Mouse (Mus musculus): Measurements from ENCODE around the gene Pnpla5. TPM values are rescaled to one million over a fixed set of nuclear protein-coding genes. Genes with fewer than 3 reads are reported as not detected.

Gene Pnpla5
- polyA plus RNA-seq, 1 experiment from 2014 or later: 0.07 TPM

DNA sequence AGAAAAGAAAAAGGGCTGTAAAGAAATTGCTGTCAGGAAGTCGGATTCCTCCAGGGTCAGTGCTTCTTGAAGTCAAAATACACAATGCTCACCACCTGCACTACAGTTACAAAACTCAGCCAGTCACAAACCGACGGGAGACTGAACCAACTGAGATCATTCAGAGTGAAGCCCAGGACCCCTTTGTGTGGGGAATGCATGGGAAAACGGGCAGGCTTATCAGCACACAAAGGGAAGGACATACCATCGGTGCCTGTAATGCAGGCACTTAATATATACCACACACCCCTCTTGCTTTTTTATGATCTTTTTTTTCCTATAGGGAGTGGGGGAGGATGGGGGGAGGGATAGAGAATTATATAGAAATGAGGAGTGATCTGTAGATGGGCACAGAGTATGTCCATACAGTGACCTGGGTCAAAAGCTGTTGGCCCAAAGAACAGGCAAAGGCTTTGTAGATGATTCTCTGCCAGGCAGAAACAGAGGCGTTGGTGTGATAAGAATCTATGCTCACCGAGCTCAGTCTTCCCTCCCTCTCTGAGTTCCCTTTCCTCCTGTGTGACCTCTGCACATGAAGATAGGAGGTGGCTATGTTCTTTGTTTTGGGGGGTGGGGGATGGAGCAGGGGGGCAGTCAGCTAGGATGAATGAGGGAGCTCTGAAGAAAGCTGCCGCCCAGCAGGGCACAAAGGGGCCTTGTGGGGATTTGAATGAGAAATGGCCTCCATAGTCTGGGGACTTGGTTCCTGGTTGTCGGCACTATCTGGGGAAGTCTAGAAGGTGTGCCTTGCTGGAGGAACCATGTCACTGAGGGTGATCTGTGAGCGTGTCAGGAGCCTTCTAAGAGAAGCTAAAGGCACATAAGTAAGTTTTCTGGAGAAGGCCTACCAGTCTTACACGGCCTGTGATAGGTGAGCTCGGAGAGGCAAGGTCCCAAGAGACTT, 13.8 kb upstream of the Pnpla5 start:
- Histone ChIP-seq H3K9me3 (replicated peaks) (no peaks in the 10 kb centered on the region), H3K4me3 (no peak overlapping the region), H3K9ac (no peak overlapping the region), H3K27me3 (replicated peaks) (no peaks in the 10 kb centered on the region), H3K4me1 (no peaks in the 10 kb centered on the region), H3K27ac (no peak overlapping the region), H3K4me2 (no peak overlapping the region), H3K36me3 (no peaks in the 10 kb centered on the region)
- 33% methylated on average over 12 of the region's 12 CpGs for WGBS (ENCODE audit: insufficient replicate concordance)
- ATAC-seq: no peak

DNA sequence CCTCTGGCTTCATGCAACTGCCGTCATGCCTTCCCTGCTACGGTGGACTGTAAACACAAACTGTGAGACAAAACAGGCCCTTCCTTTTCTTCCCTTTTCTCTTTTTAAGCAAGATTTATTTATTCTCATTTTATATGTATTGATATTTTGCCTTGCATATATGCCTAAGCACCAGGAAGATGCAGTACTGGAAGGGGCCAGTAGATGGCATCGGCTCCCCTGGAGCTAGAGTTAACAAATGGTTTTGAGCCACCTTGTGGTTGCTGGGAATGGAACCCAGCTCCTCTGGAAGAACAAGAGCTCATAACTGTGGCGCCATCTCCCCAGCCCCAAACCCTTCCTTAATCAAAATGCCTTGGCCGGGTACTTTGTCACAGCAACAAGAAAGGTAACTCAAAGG, 12.5 kb upstream of the Pnpla5 start:
- H3K9ac ChIP-seq: no peak overlapping the region
- H3K4me3 ChIP-seq: no peak overlapping the region
- WGBS (ENCODE audit: insufficient replicate concordance): 67% methylated on average over 5 of the region's 5 CpGs
- H3K27ac ChIP-seq: no peak overlapping the region
- ATAC-seq: no peak
- no peaks in the 10 kb centered on the region for H3K4me1 ChIP-seq
- no peaks in the 10 kb centered on the region for H3K27me3 ChIP-seq (replicated peaks)
- no peak overlapping the region for H3K4me2 ChIP-seq
- H3K36me3 ChIP-seq: no peaks in the 10 kb centered on the region
- H3K9me3 ChIP-seq (replicated peaks): no peaks in the 10 kb centered on the region

DNA sequence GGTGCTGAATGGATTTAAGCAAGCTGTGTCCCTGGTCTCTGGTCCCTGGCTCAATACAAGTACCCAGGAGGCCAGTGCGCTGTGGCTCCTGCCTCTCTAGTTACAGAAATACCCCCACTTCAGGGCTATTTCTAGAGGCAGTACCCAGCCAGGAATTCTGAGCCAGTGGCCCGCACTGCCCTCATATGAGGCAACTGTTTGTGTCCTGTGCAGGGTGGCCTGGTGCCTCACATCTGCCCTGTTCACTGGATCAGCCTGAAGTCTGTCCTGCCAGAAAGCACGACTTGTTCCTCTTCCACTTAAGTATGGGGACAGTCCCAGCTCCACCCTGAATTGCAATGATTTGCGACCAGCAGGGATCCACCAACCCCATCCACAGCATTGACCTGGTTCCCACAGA, 10.5 kb upstream of the Pnpla5 start:
- H3K9me3 ChIP-seq (replicated peaks): no peaks in the 10 kb centered on the region
- WGBS (ENCODE audit: insufficient replicate concordance): 44% methylated on average over 4 of the region's 4 CpGs
- H3K36me3 ChIP-seq: no peaks in the 10 kb centered on the region

DNA sequence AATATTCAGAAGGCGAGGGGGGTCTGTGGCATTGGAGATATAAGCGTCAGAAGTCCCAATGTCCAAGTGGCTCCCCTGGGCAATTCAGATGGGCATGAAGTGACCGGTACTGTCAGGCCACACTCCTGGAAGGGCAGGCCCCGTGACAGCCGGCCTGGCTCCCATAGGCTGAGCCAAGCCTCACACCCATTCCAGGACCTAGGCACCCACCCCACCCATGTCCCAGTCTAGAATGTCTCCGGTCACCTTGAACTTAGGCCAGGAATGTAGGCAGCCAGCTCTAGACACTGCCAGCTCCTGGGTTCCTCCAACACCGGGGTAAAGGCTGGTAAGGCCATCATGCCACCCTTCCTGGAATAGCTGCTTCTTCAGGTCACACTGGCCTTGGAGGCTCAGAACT, 9.0 kb upstream of the Pnpla5 start:
- H3K9ac ChIP-seq: no peak overlapping the region
- H3K4me1 ChIP-seq: no peaks in the 10 kb centered on the region
- ATAC-seq: no peak
- H3K36me3 ChIP-seq: no peaks in the 10 kb centered on the region
- H3K4me2 ChIP-seq: no peak overlapping the region
- WGBS (ENCODE audit: insufficient replicate concordance): 78% methylated on average over 7 of the region's 7 CpGs
- no peaks in the 10 kb centered on the region for H3K9me3 ChIP-seq (replicated peaks)
- no peak overlapping the region for H3K4me3 ChIP-seq
- no peaks in the 10 kb centered on the region for H3K27me3 ChIP-seq (replicated peaks)
- no peak overlapping the region for H3K27ac ChIP-seq

More for the DNA sequence above, 10.5 kb upstream of the Pnpla5 start:
- Histone ChIP-seq H3K4me3 (no peak overlapping the region), H3K4me1 (no peaks in the 10 kb centered on the region), H3K4me2 (no peak overlapping the region), H3K27ac (no peak overlapping the region), H3K9ac (no peak overlapping the region), H3K27me3 (replicated peaks) (no peaks in the 10 kb centered on the region)
- ATAC-seq: no peak

DNA sequence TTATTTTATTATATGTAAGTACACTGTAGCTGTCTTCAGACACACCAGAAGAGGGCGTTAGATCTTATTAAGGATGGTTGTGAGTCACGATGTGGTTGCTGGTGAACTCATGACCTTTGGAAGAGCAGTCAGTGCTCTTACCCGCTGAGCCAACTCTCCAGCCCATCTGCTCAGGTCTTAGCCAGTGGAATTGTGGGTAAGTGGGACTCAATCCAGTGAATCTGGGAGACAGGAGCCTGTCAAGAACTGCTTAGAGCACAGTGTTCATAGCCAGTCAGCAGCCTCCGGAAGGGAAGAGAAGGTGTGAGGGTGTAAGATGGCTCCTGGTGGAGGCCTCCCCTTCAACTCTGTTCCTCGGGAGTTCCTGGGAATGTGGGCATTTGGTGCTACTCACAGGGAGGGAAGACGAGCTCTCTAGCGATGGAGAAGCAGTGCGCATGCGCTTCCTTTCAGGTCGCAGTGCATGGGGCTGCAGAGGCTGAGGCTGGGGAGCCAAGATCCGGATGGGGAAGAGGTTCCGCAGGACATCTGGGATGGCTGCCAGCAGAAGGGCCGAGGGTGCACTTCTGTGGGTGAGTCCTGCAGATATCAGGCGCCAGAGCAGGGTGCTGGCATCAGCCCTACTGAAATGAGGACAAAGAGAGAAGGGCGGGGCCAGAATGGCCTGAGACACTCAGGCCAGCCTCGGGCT, 8.3 kb upstream of the Pnpla5 start:
- no peak for ATAC-seq
- Histone ChIP-seq H3K4me2 (no peak overlapping the region), H3K27me3 (replicated peaks) (no peaks in the 10 kb centered on the region), H3K27ac (no peak overlapping the region), H3K9ac (no peak overlapping the region), H3K9me3 (replicated peaks) (no peaks in the 10 kb centered on the region), H3K4me3 (no peak overlapping the region), H3K4me1 (no peaks in the 10 kb centered on the region), H3K36me3 (no peaks in the 10 kb centered on the region)
- WGBS (ENCODE audit: insufficient replicate concordance): 39% methylated on average over 16 of the region's 16 CpGs

DNA sequence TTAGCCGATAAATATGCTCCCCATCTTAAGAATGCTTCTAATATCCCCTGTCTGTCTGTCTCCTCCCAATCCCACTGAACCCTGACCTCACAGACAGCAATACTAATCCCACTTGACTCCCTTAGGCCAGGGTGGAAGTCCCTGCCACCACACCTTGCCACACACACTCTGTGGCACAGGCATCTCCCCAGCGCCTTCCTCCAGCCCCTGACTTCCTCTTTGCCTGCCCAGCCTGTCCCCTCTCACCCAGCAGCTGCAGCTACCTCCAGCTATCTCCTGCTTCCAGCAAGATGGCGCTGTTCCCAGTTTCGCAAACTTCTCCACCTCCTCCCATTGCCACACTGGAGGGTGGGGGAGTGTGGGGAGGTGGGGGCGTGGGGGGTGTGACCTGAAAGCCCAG, 3.9 kb upstream of the Pnpla5 start:
- no peak overlapping the region for H3K4me3 ChIP-seq
- WGBS (ENCODE audit: insufficient replicate concordance): 20% methylated on average over 5 of the region's 5 CpGs
- no peaks in the 10 kb centered on the region for H3K9me3 ChIP-seq (replicated peaks)
- H3K9ac ChIP-seq: no peak overlapping the region
- H3K4me2 ChIP-seq: no peak overlapping the region
- no peak overlapping the region for H3K27ac ChIP-seq
- no peaks in the 10 kb centered on the region for H3K36me3 ChIP-seq
- ATAC-seq: no peak
- H3K27me3 ChIP-seq (replicated peaks): no peaks in the 10 kb centered on the region
- no peaks in the 10 kb centered on the region for H3K4me1 ChIP-seq

DNA sequence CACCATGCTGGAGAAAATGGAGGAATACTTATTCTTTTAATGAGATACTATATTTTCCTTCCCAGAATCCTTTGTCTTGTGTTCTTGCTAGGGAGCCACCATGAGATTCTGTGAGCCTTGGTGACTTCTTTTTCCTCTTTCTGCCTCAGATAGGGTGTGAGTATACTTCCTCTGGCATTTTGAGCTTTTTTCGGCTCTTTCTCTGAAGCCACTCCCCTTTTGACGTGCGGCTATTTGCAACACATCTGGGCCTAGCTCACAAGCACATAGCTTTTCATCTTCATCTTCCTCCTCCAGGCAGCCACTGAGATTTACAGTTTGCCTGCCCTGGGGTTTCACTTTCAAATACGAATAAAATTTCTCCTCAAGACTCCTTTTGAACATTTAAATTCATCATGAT, 3.5 kb upstream of the Pnpla5 start:
- no peak overlapping the region for H3K27ac ChIP-seq
- H3K27me3 ChIP-seq (replicated peaks): no peaks in the 10 kb centered on the region; the same call in 1 of the 2 replicates
- H3K4me3 ChIP-seq: no peak overlapping the region
- H3K9me3 ChIP-seq (replicated peaks): no peaks in the 10 kb centered on the region
- H3K9ac ChIP-seq: no peak overlapping the region
- H3K4me2 ChIP-seq: no peak overlapping the region
- no peak for ATAC-seq
- H3K4me1 ChIP-seq: no peaks in the 10 kb centered on the region
- 29% methylated on average over 4 of the region's 4 CpGs for WGBS (ENCODE audit: insufficient replicate concordance)
- no peaks in the 10 kb centered on the region for H3K36me3 ChIP-seq

DNA sequence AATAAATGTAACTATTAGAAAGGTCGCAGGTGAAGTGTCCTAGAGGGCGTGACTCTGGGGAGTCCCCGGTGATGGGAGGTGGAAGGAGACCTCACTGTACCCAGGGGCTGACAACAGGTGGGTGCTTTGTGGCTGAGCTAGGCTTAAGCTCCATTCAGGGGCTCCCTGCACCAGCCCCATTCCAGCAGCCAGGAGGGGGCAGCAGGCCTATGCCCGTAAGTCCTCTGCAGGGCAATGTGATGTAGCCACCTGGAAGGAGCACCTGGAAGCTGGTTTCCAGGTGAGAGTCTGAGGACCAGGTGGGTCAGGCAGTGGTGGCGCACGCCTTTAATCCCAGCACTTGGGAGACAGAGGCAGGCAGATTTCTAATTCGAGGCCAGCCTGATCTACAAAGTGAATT, 1.1 kb upstream of the Pnpla5 start:
- ATAC-seq: no peak
- no peak overlapping the region for H3K27ac ChIP-seq
- H3K4me1 ChIP-seq: no peaks in the 10 kb centered on the region
- 49% methylated on average over 7 of the region's 7 CpGs for WGBS (ENCODE audit: insufficient replicate concordance)
- H3K4me2 ChIP-seq: no peak overlapping the region
- H3K9ac ChIP-seq: no peak overlapping the region
- H3K4me3 ChIP-seq: no peak overlapping the region
- H3K27me3 ChIP-seq (replicated peaks): peaks cover 3% of the 10 kb centered on the region; the same call in 1 of the 2 replicates
- no peaks in the 10 kb centered on the region for H3K36me3 ChIP-seq
- no peaks in the 10 kb centered on the region for H3K9me3 ChIP-seq (replicated peaks)

DNA sequence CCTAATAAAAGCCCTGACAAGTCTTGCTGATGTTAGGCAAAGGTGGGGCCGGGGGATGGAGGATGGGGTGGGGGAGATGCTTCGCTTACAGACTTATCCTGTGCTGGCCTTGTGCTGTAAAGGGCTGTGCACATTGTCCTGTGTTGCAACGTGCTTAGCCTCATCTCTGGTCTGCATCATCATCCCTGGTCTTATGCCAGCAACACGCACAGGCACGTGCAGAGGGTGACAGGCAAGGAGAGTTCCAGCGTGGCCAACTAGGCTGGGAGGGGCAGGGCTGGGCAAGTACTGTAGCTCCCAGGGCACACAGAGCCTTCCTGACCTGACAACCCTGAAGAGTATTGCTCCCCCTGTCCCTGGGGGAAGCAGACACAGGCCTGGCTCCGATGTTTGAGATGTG, 1.9 kb downstream of the Pnpla5 start:
- Histone ChIP-seq H3K4me3 (no peak overlapping the region), H3K27me3 (replicated peaks) (peaks cover 3% of the 10 kb centered on the region; the same call in 1 of the 2 replicates), H3K9me3 (replicated peaks) (no peaks in the 10 kb centered on the region), H3K36me3 (no peaks in the 10 kb centered on the region), H3K27ac (no peak overlapping the region), H3K4me1 (no peaks in the 10 kb centered on the region), H3K4me2 (no peak overlapping the region), H3K9ac (no peak overlapping the region)
- 63% methylated on average over 7 of the region's 7 CpGs for WGBS (ENCODE audit: insufficient replicate concordance)
- no peak for ATAC-seq

DNA sequence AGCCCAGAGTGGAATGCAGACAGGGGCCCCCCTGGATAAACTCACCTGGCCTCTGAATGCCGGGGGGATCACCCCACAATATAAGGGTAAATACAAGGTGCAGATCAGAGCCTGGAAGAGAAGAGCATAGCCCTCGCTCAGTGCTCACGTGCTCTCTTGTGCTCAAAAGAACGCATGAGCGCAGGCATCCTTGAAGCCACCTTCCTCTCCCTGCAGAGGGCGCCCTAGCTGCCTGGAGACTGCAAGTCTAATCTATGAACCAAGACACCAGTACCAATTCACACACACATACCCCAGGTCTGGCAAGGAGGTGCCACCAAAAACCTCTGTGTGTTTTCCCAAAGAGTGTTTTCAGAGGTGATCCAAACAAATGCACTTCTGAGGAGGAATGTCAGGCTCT, 2.4 kb downstream of the Pnpla5 start:
- WGBS (ENCODE audit: insufficient replicate concordance): 30% methylated on average over 6 of the region's 6 CpGs
- no peak for ATAC-seq
- Histone ChIP-seq H3K4me1 (no peaks in the 10 kb centered on the region), H3K9me3 (replicated peaks) (no peaks in the 10 kb centered on the region), H3K9ac (no peak overlapping the region), H3K36me3 (no peaks in the 10 kb centered on the region), H3K4me2 (no peak overlapping the region), H3K27ac (no peak overlapping the region), H3K27me3 (replicated peaks) (peaks cover 3% of the 10 kb centered on the region; the same call in 1 of the 2 replicates), H3K4me3 (no peak overlapping the region)

DNA sequence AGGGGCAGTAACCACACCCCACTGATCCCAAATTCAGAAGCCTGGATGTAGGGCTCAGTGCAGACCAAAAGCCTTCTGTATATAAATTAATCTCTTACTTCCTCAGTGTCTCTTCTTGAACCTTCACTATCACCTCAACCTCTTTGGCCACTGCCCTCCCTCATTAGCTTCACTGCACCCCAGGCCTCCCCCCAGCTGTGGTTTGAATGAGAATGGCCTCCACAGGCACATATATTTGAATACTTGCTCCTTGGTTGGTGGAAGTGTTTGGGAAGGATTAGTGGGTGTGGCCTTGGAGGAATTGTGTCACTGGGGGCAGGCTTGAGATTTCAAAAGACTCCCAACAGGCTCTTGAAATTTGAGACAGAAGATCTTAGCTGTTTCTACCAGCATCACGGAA, 6.5 kb downstream of the Pnpla5 start:
- no peak overlapping the region for H3K4me3 ChIP-seq
- H3K9me3 ChIP-seq (replicated peaks): no peaks in the 10 kb centered on the region
- no peak overlapping the region for H3K27ac ChIP-seq
- WGBS (ENCODE audit: insufficient replicate concordance): 47% methylated on average over 1 of the region's 1 CpGs
- ATAC-seq: no peak
- H3K27me3 ChIP-seq (replicated peaks): peaks cover 3% of the 10 kb centered on the region; the same call in 1 of the 2 replicates
- no peaks in the 10 kb centered on the region for H3K4me1 ChIP-seq
- H3K9ac ChIP-seq: no peak overlapping the region
- H3K36me3 ChIP-seq: no peaks in the 10 kb centered on the region
- no peak overlapping the region for H3K4me2 ChIP-seq

DNA sequence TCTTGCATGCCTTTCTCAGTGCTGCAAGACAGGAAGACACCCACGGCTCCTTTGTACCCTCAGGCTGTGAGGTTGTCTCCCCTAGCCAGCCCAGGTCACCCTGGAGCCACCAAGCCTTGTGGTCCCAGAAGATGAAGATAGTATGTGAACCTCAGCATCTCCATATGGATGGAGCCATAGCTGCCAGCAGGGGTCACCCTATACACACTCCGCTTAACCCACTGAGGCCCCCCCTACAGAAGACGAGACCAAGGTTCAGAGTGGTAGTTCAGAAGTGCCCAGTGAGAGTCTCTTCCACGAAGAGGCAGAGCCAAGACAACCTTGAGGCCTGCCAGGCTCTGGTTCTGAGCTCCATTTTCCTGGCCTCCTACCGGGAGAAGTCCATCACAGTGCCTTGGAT, 7.2 kb downstream of the Pnpla5 start:
- Histone ChIP-seq H3K4me3 (no peak overlapping the region), H3K27me3 (replicated peaks) (no peaks in the 10 kb centered on the region), H3K4me2 (no peak overlapping the region), H3K4me1 (no peaks in the 10 kb centered on the region), H3K27ac (no peak overlapping the region), H3K36me3 (no peaks in the 10 kb centered on the region), H3K9me3 (replicated peaks) (no peaks in the 10 kb centered on the region), H3K9ac (no peak overlapping the region)
- ATAC-seq: no peak
- WGBS (ENCODE audit: insufficient replicate concordance): 42% methylated on average over 5 of the region's 5 CpGs
